Mouse (Mus musculus): ENCODE measurements around the gene Mmaa. TPM values are rescaled to one million over a fixed set of nuclear protein-coding genes. Genes with fewer than 3 reads are reported as not detected.

Gene Mmaa
- polyA plus RNA-seq, 1 experiment from 2014 or later: 15.0 TPM

DNA sequence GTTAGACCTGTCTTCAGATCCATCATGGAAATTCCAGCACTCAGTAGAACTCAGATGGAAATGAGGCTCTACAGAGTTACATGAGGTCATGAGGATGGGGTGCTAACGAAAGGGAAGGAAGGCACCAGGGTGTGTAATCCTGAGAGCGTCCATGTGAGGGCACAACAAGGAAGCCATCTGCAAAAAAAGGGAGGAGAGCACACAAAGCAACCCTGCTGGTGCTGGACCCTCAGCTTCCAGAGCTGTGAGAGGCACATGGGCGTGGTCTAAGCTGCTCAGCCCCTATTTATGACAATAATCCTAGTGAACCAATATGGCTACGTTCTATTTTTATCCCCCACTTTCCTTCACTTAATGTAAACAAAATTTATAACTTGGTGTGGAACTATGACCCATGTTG lies 22.1 kb downstream of the Mmaa start:
- WGBS: 78% methylated on average over 4 of the region's 4 CpGs
- Histone ChIP-seq H3K27me3 (ENCODE audit: control insufficient read depth, insufficient read depth, low read length) (no peaks in the 10 kb centered on the region), H3K4me3 (ENCODE audit: control insufficient read depth in 1 of 2, insufficient read depth in 1 of 2, low read depth in 1 of 2, low read length in 2 of 2) (no peak overlapping the region), H3K9me3 (ENCODE audit: control insufficient read depth, low read length) (no peaks in the 10 kb centered on the region), H3K9ac (ENCODE audit: low read length) (no peak overlapping the region), H3K27ac (replicated peaks in 1 of 2; ENCODE audit: control insufficient read depth in 1 of 2, insufficient read depth in 1 of 2, low read depth in 2 of 2, low read length in 2 of 2) (no peak overlapping the region), H3K4me2 (ENCODE audit: low read length) (no peak overlapping the region), H3K36me3 (ENCODE audit: control insufficient read depth, insufficient read depth, low read length) (peaks cover 62% of the 10 kb centered on the region), H3K4me1 (ENCODE audit: control insufficient read depth in 2 of 2, insufficient read depth in 2 of 2, low read length in 2 of 2) (peaks cover 8 to 13% of the 10 kb centered on the region in 2 experiments)
- ATAC-seq (ENCODE audit: insufficient number of reproducible peaks, insufficient read depth, low FRiP score, low read depth): no peak

DNA sequence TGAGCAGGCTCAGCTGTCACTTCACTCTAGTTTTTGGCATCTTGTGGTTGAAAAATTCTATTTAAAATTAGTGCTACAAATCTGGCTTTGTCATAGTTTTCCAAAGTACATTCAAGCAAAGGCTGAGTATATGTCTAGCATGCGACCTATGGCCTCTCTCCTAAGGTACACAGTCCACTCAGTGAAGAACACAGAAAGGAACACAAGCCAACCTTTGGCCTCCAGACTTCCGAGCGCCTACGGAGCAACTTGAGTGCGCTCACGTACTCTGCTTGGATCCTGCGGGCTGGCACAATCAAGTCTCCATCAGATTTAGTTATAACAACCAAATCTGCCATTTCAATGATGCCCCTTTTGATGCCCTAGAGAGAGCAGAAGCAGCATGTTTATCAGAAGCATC lies 25.8 kb downstream of the Mmaa start:
- Histone ChIP-seq H3K9ac (ENCODE audit: low read length) (no peak overlapping the region), H3K27me3 (ENCODE audit: control insufficient read depth, insufficient read depth, low read length) (no peaks in the 10 kb centered on the region), H3K9me3 (ENCODE audit: control insufficient read depth, low read length) (no peaks in the 10 kb centered on the region), H3K4me2 (ENCODE audit: low read length) (no peak overlapping the region), H3K27ac (replicated peaks in 1 of 2; ENCODE audit: control insufficient read depth in 1 of 2, insufficient read depth in 1 of 2, low read depth in 2 of 2, low read length in 2 of 2) (no peak overlapping the region), H3K4me1 (ENCODE audit: control insufficient read depth in 2 of 2, insufficient read depth in 2 of 2, low read length in 2 of 2) (peaks cover 5 to 8% of the 10 kb centered on the region in 2 experiments), H3K36me3 (ENCODE audit: control insufficient read depth, insufficient read depth, low read length) (peaks cover 61% of the 10 kb centered on the region), H3K4me3 (ENCODE audit: control insufficient read depth in 1 of 2, insufficient read depth in 1 of 2, low read depth in 1 of 2, low read length in 2 of 2) (no peak overlapping the region)
- WGBS: 94% methylated on average over 7 of the region's 7 CpGs
- no peak for ATAC-seq (ENCODE audit: insufficient number of reproducible peaks, insufficient read depth, low FRiP score, low read depth)

DNA sequence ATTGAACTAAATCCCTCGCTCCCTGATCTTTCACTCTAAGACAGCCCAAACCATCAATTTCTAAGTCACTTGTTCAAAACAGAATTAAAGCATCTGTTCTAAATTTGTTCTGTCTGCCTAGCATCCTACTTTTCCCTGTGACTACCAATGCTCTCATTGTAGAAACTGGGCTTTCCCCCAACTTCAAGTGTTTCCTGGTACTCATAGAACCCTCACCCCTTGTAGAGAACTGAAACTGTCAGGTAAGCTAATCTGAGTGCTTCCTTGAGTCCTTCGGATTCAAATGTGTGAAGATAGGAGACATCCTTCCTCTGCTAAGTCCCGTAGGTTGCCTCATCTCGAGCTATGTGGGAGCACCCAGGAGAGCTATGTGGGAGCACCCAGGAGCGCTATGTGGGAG lies 32.8 kb downstream of the Mmaa start:
- Histone ChIP-seq H3K9me3 (ENCODE audit: control insufficient read depth, low read length) (peaks cover 4% of the 10 kb centered on the region), H3K4me3 (ENCODE audit: control insufficient read depth in 1 of 2, insufficient read depth in 1 of 2, low read depth in 1 of 2, low read length in 2 of 2) (no peak overlapping the region), H3K27ac (replicated peaks in 1 of 2; ENCODE audit: control insufficient read depth in 1 of 2, insufficient read depth in 1 of 2, low read depth in 2 of 2, low read length in 2 of 2) (no peak overlapping the region), H3K4me1 (ENCODE audit: control insufficient read depth in 2 of 2, insufficient read depth in 2 of 2, low read length in 2 of 2) (no peaks in the 10 kb centered on the region), H3K9ac (ENCODE audit: low read length) (no peak overlapping the region), H3K36me3 (ENCODE audit: control insufficient read depth, insufficient read depth, low read length) (peaks cover 6% of the 10 kb centered on the region), H3K27me3 (ENCODE audit: control insufficient read depth, insufficient read depth, low read length) (no peaks in the 10 kb centered on the region), H3K4me2 (ENCODE audit: low read length) (no peak overlapping the region)
- WGBS: 83% methylated on average over 5 of the region's 5 CpGs
- ATAC-seq (ENCODE audit: insufficient number of reproducible peaks, insufficient read depth, low FRiP score, low read depth): no peak

DNA sequence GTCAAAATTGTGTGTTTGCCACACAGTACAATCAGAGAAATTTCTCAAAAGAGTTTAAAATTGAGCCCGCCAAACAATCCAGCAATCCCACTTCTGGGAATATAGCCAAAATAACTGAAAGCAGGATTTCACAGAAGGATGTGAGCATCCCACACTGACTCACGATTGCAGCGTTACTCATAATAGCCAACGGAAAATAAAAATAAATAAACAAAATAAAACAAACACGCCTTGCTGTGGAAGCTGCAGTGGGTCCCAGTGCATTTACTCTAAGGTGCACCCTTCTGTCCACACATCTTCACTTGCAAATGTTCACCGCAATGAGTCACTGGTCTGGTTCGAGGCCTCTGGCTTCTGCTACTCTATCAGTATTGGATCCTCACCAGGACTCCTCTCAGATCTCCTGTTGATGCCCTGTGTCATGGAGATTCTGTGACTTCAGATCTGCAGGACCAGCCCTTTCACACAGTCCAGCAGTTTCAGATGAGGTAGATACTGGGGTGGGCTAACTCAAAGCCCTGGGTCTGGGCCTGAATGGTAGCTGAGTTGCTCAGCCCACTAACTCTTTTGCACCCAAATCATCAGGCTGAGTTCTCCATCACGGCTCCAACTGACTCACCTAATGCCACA lies 38.5 kb downstream of the Mmaa start:
- H3K9me3 ChIP-seq (ENCODE audit: control insufficient read depth, low read length): no peaks in the 10 kb centered on the region
- no peak for ATAC-seq (ENCODE audit: insufficient number of reproducible peaks, insufficient read depth, low FRiP score, low read depth)
- H3K27me3 ChIP-seq (ENCODE audit: control insufficient read depth, insufficient read depth, low read length): no peaks in the 10 kb centered on the region
- H3K4me1 ChIP-seq (ENCODE audit: control insufficient read depth in 2 of 2, insufficient read depth in 2 of 2, low read length in 2 of 2): 0 out of 4 replicates have a peak, but pooled peaks cover under 1 to 2% of the 10 kb centered on the region in 2 experiments
- no peak overlapping the region for H3K9ac ChIP-seq (ENCODE audit: low read length)
- no peak overlapping the region for H3K4me3 ChIP-seq (ENCODE audit: control insufficient read depth in 1 of 2, insufficient read depth in 1 of 2, low read depth in 1 of 2, low read length in 2 of 2)
- H3K36me3 ChIP-seq (ENCODE audit: control insufficient read depth, insufficient read depth, low read length): no peaks in the 10 kb centered on the region
- WGBS: 63% methylated on average over 8 of the region's 8 CpGs
- no peak overlapping the region for H3K4me2 ChIP-seq (ENCODE audit: low read length)
- H3K27ac ChIP-seq (replicated peaks in 1 of 2; ENCODE audit: control insufficient read depth in 1 of 2, insufficient read depth in 1 of 2, low read depth in 2 of 2, low read length in 2 of 2): no peak overlapping the region

DNA sequence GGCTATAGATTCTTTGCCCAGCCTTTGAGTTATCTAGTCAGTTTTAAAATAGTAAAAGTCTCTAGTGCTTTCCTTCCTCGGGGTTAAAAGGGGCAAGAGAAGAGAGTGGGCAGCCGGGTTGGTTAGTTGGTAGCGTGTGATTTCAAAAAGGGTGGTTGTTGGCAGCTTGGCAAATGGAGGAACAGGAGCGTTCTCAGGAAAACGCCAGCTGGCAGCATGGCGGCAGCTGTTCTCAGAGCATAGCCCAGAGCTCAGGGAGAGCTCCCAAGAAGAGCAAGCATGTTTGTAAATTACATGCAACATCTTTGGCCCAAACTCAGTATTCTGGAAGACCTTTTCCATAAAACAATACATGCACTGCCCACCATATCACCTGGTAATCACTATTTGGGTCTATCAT lies 41.0 kb downstream of the Mmaa start:
- Histone ChIP-seq H3K9me3 (ENCODE audit: control insufficient read depth, low read length) (0 out of 2 replicates have a peak, but pooled peaks cover 3% of the 10 kb centered on the region), H3K36me3 (ENCODE audit: control insufficient read depth, insufficient read depth, low read length) (no peaks in the 10 kb centered on the region), H3K27ac (replicated peaks in 1 of 2; ENCODE audit: control insufficient read depth in 1 of 2, insufficient read depth in 1 of 2, low read depth in 2 of 2, low read length in 2 of 2) (no peak overlapping the region), H3K27me3 (ENCODE audit: control insufficient read depth, insufficient read depth, low read length) (no peaks in the 10 kb centered on the region), H3K4me3 (ENCODE audit: control insufficient read depth in 1 of 2, insufficient read depth in 1 of 2, low read depth in 1 of 2, low read length in 2 of 2) (no peak overlapping the region), H3K4me2 (ENCODE audit: low read length) (no peak overlapping the region), H3K4me1 (ENCODE audit: control insufficient read depth in 2 of 2, insufficient read depth in 2 of 2, low read length in 2 of 2) (0 out of 4 replicates have a peak, but pooled peaks cover 2 to 5% of the 10 kb centered on the region in 2 experiments), H3K9ac (ENCODE audit: low read length) (no peak overlapping the region)
- ATAC-seq (ENCODE audit: insufficient number of reproducible peaks, insufficient read depth, low FRiP score, low read depth): no peak
- WGBS: 88% methylated on average over 6 of the region's 6 CpGs

DNA sequence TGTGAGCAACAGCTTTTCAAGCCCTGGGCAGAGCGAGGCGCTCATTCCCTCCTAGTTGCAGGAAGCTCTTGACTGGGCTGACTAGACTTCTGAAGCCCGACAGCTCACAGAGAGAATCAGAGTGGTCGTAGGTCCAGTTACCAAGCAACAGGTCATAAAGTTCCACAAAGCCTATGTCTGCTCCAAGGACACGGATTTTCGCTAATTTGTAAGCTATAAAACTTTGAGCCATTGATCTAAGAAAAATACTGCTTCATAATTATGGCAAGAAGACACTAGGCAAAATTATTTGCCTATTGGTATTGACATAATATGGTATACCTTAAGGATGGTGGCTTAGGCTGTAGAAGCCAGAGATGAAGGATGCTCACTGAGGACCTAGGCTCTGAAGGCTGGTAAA lies 46.3 kb downstream of the Mmaa start, which contains the start of gene 1700011L22Rik:
Gene 1700011L22Rik (minus strand): TSS at position 101 of the 400 bp plus-strand sequence.
- peaks cover 18 to 32% of the 10 kb centered on the region in 2 experiments for H3K4me1 ChIP-seq (ENCODE audit: control insufficient read depth in 2 of 2, insufficient read depth in 2 of 2, low read length in 2 of 2)
- no peak within 1 kb of the TSS for H3K4me3 ChIP-seq (ENCODE audit: control insufficient read depth in 1 of 2, insufficient read depth in 1 of 2, low read depth in 1 of 2, low read length in 2 of 2)
- ATAC-seq (ENCODE audit: insufficient number of reproducible peaks, insufficient read depth, low FRiP score, low read depth): no peak
- H3K9me3 ChIP-seq (ENCODE audit: control insufficient read depth, low read length): 0 out of 2 replicates have a peak, but pooled peaks cover 3% of the 10 kb centered on the region
- no peak within 1 kb of the TSS for H3K9ac ChIP-seq (ENCODE audit: low read length)
- H3K27me3 ChIP-seq (ENCODE audit: control insufficient read depth, insufficient read depth, low read length): no peaks in the 10 kb centered on the region
- H3K36me3 ChIP-seq (ENCODE audit: control insufficient read depth, insufficient read depth, low read length): no peaks in the 10 kb centered on the region
- H3K4me2 ChIP-seq (ENCODE audit: low read length): no peak within 1 kb of the TSS
- WGBS: 81% methylated on average over 6 of the region's 6 CpGs
- H3K27ac ChIP-seq (replicated peaks in 1 of 2; ENCODE audit: control insufficient read depth in 1 of 2, insufficient read depth in 1 of 2, low read depth in 2 of 2, low read length in 2 of 2): 0 out of 4 replicates have a peak within 1 kb of the TSS, but pooled peaks of 1 of the 2 experiments have one; percentile 17

DNA sequence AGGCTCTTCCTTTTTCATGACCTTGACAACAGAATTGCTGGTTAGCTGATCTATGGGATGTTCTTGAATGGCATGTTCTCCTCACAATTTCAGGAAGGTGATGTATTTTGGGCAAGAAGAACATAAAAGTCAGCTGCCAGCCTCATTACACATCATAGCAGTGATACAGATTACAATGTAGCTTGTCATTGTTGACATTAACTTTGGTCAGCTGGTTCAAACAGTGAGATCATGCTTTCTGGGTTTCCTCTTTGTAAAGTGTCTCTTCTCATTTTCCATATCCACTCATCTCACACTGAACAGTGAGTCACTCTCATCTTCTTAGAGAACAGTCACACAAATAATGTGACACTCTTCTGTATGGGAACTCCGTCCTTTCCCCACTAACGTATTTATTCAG lies 51.3 kb downstream of the Mmaa start:
- no peaks in the 10 kb centered on the region for H3K36me3 ChIP-seq (ENCODE audit: control insufficient read depth, insufficient read depth, low read length)
- 86% methylated on average over 2 of the region's 2 CpGs for WGBS

DNA sequence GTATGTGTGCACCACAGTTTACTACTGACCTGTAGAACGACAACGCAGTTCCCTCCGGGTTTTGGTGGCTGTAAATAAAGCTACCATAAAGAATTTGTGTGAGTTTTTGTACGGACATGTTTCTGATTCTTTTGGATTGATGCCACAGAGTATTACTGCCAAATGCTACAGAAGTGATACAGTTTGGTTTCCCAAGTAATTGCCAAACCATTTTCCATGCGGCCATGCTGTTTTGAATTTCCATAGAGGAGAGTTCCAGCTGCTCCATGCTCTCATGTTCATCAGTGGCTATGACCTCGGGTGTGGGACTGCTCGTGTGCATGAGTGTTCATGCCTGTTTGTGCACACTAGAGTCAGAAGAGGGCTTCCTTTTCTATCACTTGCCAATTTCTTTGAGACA lies 54.7 kb downstream of the Mmaa start:
- no peak overlapping the region for H3K9ac ChIP-seq (ENCODE audit: low read length)
- WGBS: 69% methylated on average over 7 of the region's 7 CpGs
- 0 out of 2 replicates have a peak, but pooled peaks cover 3% of the 10 kb centered on the region for H3K9me3 ChIP-seq (ENCODE audit: control insufficient read depth, low read length)
- H3K4me1 ChIP-seq (ENCODE audit: control insufficient read depth in 2 of 2, insufficient read depth in 2 of 2, low read length in 2 of 2): no peaks in the 10 kb centered on the region
- no peak overlapping the region for H3K4me2 ChIP-seq (ENCODE audit: low read length)
- no peak overlapping the region for H3K4me3 ChIP-seq (ENCODE audit: control insufficient read depth in 1 of 2, insufficient read depth in 1 of 2, low read depth in 1 of 2, low read length in 2 of 2)
- no peaks in the 10 kb centered on the region for H3K36me3 ChIP-seq (ENCODE audit: control insufficient read depth, insufficient read depth, low read length)
- no peak overlapping the region for H3K27ac ChIP-seq (replicated peaks in 1 of 2; ENCODE audit: control insufficient read depth in 1 of 2, insufficient read depth in 1 of 2, low read depth in 2 of 2, low read length in 2 of 2)
- no peaks in the 10 kb centered on the region for H3K27me3 ChIP-seq (ENCODE audit: control insufficient read depth, insufficient read depth, low read length)
- no peak for ATAC-seq (ENCODE audit: insufficient number of reproducible peaks, insufficient read depth, low FRiP score, low read depth)

More for the DNA sequence above, 51.3 kb downstream of the Mmaa start:
- H3K4me2 ChIP-seq (ENCODE audit: low read length): no peak overlapping the region
- H3K4me3 ChIP-seq (ENCODE audit: control insufficient read depth in 1 of 2, insufficient read depth in 1 of 2, low read depth in 1 of 2, low read length in 2 of 2): no peak overlapping the region
- H3K9ac ChIP-seq (ENCODE audit: low read length): no peak overlapping the region
- H3K27ac ChIP-seq (replicated peaks in 1 of 2; ENCODE audit: control insufficient read depth in 1 of 2, insufficient read depth in 1 of 2, low read depth in 2 of 2, low read length in 2 of 2): no peak overlapping the region
- H3K27me3 ChIP-seq (ENCODE audit: control insufficient read depth, insufficient read depth, low read length): no peaks in the 10 kb centered on the region
- no peak for ATAC-seq (ENCODE audit: insufficient number of reproducible peaks, insufficient read depth, low FRiP score, low read depth)
- H3K4me1 ChIP-seq (ENCODE audit: control insufficient read depth in 2 of 2, insufficient read depth in 2 of 2, low read length in 2 of 2): peaks cover 18 to 27% of the 10 kb centered on the region in 2 experiments
- H3K9me3 ChIP-seq (ENCODE audit: control insufficient read depth, low read length): no peaks in the 10 kb centered on the region
